Mouse (Mus musculus) Patski (cell line): ENCODE data around the gene Gm14226. TPM values are rescaled to one million over a fixed set of nuclear protein-coding genes. Genes with fewer than 3 reads are reported as not detected.
A peak's percentile ranks its signal among the peaks of the same experiment; 100 is the strongest.
"Not testable (repeated sequence)": the region's sequence is repeated elsewhere in the genome, so short reads cannot be mapped to it uniquely, and the experiment has no call there.

Source experiments
- ATAC-seq: fragments of 100-300 bp; one replicate; pipeline ENCODE4 v1.8.0; 2021
- CTCF ChIA-PET: fragments of 350-600 bp; sonication (Branson Sonifier 250); formaldehyde crosslinking; loops from one replicate; lab custom pipeline; 2022; ENCODE audit warnings: inconsistent platforms; lab: Charles Lee
- POLR2A ChIA-PET: fragments of 350-600 bp; sonication (Branson Sonifier 250); formaldehyde crosslinking; loops from one replicate; lab custom pipeline; 2022; ENCODE audit warnings: antibody characterized with exemption, inconsistent platforms; lab: Charles Lee
- DNase-seq: peaks from one replicate; pipeline ENCODE4 v3.0.0-alpha.2; 2011; ENCODE audit warnings: low read depth, low spot score
- H3K27me3 ChIP-seq: fragments of 371-371 bp; one replicate; pipeline ENCODE4 v1.5.1; 2021
- CTCF ChIP-seq: fragments of 100-300 bp; IDR thresholded peaks from one replicate; pipeline ENCODE4 v1.5.1; 2021
- in situ Hi-C: fragments of 300-500 bp; cut with MboI; formaldehyde crosslinking; loops from 3 replicates; pipeline ENCODE4 v1.11.1; 2018; ENCODE audit warnings: low pct_unique_long_range_greater_than_20kb, mixed read lengths
- polyA plus RNA-seq: library from polyadenylated mRNA; unstranded; gene quantifications from one replicate; pipeline ENCODE4 v1.2.3, GENCODE M21; 2021

The Gm14226 gene
- polyA plus RNA-seq, 1 experiment from 2014 or later, result 0.10 TPM

GRCm38 (mm10) chr2:155018762-155019641 lies 936 bp downstream of the Gm14226 start:
- ChIA-PET CTCF (no interaction called here), POLR2A (no interaction called here)
- in situ Hi-C loops, result no loop called here
- H3K27me3 ChIP-seq, result peaks cover 14% of the 10 kb centered on the region
- no peak for TF ChIP-seq CTCF
- no peak for DNase-seq
- ATAC-seq, result peak; percentile 57

GRCm38 (mm10) chr2:155019673-155020072 lies 1.6 kb downstream of the Gm14226 start:
- ATAC-seq (peak; percentile 57), DNase-seq (no peak)
- in situ Hi-C loops, result no loop called here
- ChIA-PET CTCF (no interaction called here), POLR2A (no interaction called here)
- H3K27me3 ChIP-seq, result peaks cover 10% of the 10 kb centered on the region
- TF ChIP-seq CTCF, result peak; percentile 50

GRCm38 (mm10) chr2:155020247-155020826 lies 2.3 kb downstream of the Gm14226 start:
- CTCF ChIA-PET, result not testable (repeated sequence)

GRCm38 (mm10) chr2:155030831-155031230 lies 12.8 kb downstream of the Gm14226 start:
- no peak for ATAC-seq
- CTCF ChIA-PET, result no interaction called here

More at GRCm38 (mm10) chr2:155020247-155020826, 2.3 kb downstream of the Gm14226 start:
- in situ Hi-C loops, ATAC-seq, DNase-seq, POLR2A ChIA-PET: not testable (repeated sequence)
- H3K27me3 ChIP-seq, result peaks cover 10% of the 10 kb centered on the region

GRCm38 (mm10) chr2:155032938-155033710 lies 15.1 kb downstream of the Gm14226 start:
- no peak for TF ChIP-seq CTCF
- no peaks in the 10 kb centered on the region for H3K27me3 ChIP-seq
- CTCF ChIA-PET, result no interaction called here
- DNase-seq (no peak), ATAC-seq (no peak)
- POLR2A ChIA-PET, result no interaction called here
- in situ Hi-C loops, result loop anchor here (5.0 to 10.0 kb wide), 2 partner anchors 36 to 58 kb away; no protein-coding TSS in a partner anchor

More at GRCm38 (mm10) chr2:155030831-155031230, 12.8 kb downstream of the Gm14226 start:
- no peak for TF ChIP-seq CTCF
- POLR2A ChIA-PET, result no interaction called here
- DNase-seq, result no peak
- H3K27me3 ChIP-seq, result no peaks in the 10 kb centered on the region
- in situ Hi-C loops, result loop anchor here (5.0 to 10.0 kb wide), 2 partner anchors 34 to 56 kb away; no protein-coding TSS in a partner anchor

GRCm38 (mm10) chr2:155039956-155040355 lies 21.9 kb downstream of the Gm14226 start:
- TF ChIP-seq CTCF, result no peak
- ATAC-seq (no peak), DNase-seq (no peak)
- POLR2A ChIA-PET, result no interaction called here
- CTCF ChIA-PET, result no interaction called here
- no peaks in the 10 kb centered on the region for H3K27me3 ChIP-seq
- in situ Hi-C loops, result loop anchor here (10.0 kb wide), 1 partner anchor 65 kb away; no protein-coding TSS in a partner anchor

GRCm38 (mm10) chr2:155044542-155044941 lies 26.5 kb downstream of the Gm14226 start:
- POLR2A ChIA-PET, result no interaction called here
- CTCF ChIA-PET, result no interaction called here
- DNase-seq, result no peak
- no peaks in the 10 kb centered on the region for H3K27me3 ChIP-seq
- TF ChIP-seq CTCF, result no peak
- ATAC-seq, result no peak
- in situ Hi-C loops, result no loop called here

GRCm38 (mm10) chr2:155045075-155045474 lies 27.0 kb downstream of the Gm14226 start:
- ChIA-PET CTCF (no interaction called here), POLR2A (no interaction called here)
- TF ChIP-seq CTCF, result no peak
- H3K27me3 ChIP-seq, result no peaks in the 10 kb centered on the region
- DNase-seq (no peak), ATAC-seq (no peak)
- in situ Hi-C loops, result loop anchor here (5.0 kb wide), 1 partner anchor 143 kb away; no protein-coding TSS in a partner anchor

GRCm38 (mm10) chr2:155046803-155047202 lies 28.7 kb downstream of the Gm14226 start:
- no peak for TF ChIP-seq CTCF
- CTCF ChIA-PET, result interaction anchor here (0.9 kb wide), 1 partner anchor 9 kb away, joined by 4 read pairs; no protein-coding TSS in a partner anchor
- POLR2A ChIA-PET, result no interaction called here
- H3K27me3 ChIP-seq, result no peaks in the 10 kb centered on the region
- DNase-seq, result no peak
- ATAC-seq, result no peak
- in situ Hi-C loops, result loop anchor here (5.0 kb wide), 1 partner anchor 145 kb away; no protein-coding TSS in a partner anchor

GRCm38 (mm10) chr2:155047452-155048178 lies 29.5 kb downstream of the Gm14226 start:
- POLR2A ChIA-PET, result no interaction called here
- ATAC-seq (no peak), DNase-seq (no peak)
- CTCF ChIA-PET, result no interaction called here
- in situ Hi-C loops, result loop anchor here (5.0 kb wide), 1 partner anchor 145 kb away; no protein-coding TSS in a partner anchor
- no peaks in the 10 kb centered on the region for H3K27me3 ChIP-seq
- no peak for TF ChIP-seq CTCF
